Mouse (Mus musculus) gastrocnemius, postnatal 4 days (tissue): Measurements from ENCODE around the gene Sit1. TPM values are rescaled to one million over a fixed set of nuclear protein-coding genes. Genes with fewer than 3 reads are reported as not detected.

ENCODE experiments used
- DNase-seq, 2 experiments: peaks; one replicate each; pipeline ENCODE4 v3.0.0; 2021 to 2022; ENCODE audit warnings: low spot score in 2 of 2, mixed read lengths in 2 of 2
- total RNA-seq, 2 experiments: library from RNA; stranded (reverse); gene quantifications; 2 replicates each; pipeline ENCODE4 v1.2.3; 2021

Gene Sit1
- total RNA-seq, 2 experiments from 2014 or later, result not detected

DNA sequence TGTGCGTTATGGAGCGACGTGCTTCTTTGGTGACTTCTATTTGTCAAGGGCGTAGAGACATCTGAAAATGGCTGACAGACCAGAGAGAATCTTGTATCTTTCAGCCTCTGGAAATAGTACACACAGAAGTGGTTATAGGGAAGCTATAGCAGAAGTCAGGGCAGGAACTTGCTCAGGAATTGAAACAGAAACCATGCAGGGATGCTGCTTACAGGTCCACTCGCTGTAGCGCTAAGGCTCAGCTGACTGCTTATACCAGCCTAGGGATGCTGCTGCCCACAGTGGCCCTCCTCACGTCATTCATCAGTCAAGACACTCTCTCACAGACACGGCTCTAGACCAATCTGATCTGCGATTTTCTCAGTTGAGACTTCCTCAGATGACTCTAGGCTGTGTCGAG lies 13.2 kb downstream of the Sit1 start:
- no peak for DNase-seq

DNA sequence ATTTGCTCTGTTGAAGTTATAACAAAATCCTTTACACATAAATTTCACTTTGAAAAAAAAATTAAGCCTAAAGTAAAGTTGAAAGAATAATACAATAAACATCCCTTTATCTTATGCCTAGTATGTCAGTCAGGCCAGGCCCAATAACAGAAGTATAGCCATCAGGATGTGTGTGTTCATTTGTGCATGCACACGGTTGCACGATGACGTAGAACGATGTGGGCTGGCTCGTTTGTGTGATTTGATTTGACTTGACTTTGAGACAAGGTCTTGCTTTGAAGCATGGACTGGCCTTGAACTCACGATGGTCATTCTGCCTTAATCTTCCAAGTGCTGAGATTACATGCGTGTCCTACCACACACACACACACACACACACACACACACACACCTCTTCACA lies 16.7 kb downstream of the Sit1 start:
- DNase-seq, result no peak

DNA sequence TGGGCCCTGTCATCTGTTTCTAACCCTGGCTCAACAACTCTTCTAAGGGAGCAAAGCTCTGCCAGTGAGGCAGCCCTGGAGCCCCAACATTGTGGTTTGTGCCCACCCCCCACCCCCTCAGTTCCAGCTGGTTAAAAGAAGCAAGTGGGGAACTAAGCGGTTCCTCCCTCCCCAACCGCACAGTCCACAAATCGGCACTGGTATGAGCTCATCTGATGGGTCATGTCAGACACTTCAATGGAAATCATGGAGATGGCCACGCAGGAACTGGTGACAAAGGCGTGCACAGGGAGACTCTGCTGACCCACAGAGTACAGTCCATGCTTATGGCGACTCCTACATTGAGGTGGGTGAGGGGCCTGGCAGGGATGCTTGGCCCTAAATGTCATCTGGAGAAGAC lies 17.6 kb downstream of the Sit1 start:
- no peak for DNase-seq

DNA sequence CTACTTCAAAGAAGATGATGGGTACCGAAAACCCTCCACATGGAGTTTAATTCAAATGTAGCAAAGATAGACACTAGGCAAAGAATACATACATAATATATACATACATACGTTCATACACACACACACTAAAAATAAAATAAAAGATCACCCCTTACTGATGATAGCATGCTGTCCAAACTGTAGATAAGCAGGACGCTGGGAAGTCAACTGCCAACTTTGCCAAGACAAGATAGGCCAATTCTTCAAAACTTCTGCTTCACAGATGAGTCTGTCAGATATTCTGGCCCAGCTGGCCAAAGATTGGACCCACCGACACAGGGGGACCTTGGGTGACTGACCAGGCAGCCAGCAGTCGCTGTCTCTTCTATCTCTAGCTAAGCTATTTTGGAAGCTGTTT lies 20.4 kb downstream of the Sit1 start:
- DNase-seq, result no peak

DNA sequence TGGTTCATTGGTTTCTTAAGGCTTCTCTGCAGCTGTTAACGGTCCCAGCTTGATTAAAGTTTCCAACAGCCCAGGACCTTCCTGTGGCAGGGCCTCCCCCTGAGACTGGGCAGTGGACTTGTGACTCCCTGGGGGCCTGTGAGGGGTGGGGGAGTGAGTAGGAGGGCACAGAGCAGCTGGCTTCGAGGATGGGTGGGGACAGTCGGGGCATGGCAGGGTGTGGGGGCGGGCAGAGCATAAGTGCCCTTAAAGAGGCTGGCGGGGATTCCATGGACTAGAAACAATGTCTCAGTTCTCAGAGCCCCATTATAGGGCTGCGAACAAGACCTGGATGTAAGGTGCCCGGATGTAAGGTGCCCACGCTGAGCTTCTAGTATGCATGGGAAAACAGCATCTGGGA lies 26.4 kb downstream of the Sit1 start:
- no peak for DNase-seq

DNA sequence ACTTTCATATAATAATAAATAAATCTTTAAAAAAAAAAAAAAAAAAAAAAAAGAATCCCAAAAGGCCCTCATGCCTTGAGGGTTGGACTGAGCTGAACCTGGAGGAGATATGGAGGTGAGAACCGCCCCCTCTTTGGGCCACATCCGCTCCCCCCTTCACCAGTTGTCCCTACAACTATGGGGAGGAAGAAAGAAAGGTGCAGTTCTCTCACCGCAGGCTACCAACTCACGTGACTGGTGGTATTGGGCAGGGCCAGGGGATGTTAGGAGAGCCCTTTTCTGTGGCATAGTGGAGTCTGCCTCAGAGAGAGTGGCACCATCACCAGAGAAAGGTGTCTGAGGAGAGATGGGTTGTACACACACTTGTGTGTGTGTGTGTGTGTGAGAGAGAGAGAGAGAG lies 27.1 kb downstream of the Sit1 start:
- no peak for DNase-seq

DNA sequence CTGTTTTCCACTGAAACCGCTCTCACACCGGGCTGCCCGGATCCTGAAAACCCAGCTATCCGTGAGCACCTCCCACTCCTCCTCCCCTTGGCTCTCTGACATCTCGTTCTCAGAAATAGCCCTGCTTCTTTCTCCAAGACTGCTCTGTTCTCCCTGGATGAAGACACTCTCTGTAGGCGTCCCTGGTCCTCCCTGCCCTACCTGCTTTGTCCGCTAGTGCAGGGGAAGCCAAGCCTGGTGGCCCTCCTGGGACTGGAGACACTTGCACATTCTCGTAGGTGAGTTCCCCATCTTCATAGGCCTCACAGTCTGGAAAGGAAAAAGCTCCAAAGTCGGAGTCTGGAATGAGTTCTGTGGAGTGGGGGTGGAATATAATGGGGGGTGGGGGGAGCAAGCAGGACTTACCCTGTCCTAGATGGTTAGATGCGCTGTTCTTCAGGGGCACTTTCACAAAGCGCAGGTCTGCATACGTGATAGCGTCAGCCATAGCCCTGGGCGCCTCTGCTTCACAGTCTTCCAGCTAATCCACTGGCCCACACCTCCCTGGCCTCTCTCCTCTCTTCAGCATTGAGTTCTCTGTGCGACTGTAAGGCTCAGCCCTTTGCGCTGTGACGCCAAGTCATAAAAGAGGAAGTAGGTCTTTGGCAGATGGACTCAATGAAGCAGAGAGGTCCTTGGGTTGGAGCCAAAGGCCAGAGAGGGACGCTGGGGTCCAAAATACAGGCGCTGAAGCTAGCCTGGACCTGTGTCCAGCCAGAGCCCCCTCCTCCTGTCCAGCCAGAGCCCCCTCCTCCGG lies 29.3 kb downstream of the Sit1 start, which contains the start of gene Cd72:
Cd72 (minus strand) TSS at position 588 of the 796 bp plus-strand sequence.
- no peak for DNase-seq

DNA sequence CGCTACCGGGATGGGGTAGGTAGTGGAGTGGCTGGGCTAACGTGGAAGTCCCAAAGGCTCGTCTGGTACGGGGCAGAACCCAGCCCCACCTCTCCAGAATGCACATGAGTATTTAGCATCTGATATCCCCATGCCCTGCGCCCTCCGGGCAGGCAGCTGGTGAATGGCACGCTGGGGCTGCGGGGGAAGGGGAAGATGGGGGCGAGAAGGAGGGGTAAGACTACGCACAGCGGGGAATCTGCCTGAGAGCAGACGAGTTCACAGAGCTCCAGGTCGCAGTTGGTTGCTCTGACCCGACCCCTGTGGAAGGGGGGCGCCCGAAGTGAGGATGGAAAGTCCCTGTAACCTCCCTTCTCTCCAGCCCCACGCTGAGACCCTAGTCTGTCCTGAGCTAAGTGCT lies 30.1 kb downstream of the Sit1 start:
- DNase-seq, result no peak

DNA sequence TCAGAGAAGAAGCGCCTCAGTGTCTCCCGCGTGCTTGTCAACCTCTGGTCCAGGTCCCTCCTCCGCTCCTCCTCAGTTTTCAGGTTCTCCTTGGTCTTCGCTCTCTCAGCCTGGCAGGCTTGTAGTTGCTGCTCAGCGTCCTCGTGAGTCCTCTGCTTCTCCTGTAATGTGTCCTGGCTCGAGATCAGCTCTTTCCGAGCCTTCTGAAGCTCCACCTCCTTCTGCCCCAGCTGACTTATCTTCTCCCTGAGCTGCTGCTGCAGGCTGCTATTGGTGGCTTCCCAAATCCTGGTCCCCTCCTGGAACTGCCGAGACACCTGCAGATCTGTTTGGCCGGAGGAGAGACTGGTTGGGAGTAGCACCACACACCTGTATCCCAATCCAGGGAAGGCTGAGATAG lies 31.2 kb downstream of the Sit1 start:
- DNase-seq, result no peak

DNA sequence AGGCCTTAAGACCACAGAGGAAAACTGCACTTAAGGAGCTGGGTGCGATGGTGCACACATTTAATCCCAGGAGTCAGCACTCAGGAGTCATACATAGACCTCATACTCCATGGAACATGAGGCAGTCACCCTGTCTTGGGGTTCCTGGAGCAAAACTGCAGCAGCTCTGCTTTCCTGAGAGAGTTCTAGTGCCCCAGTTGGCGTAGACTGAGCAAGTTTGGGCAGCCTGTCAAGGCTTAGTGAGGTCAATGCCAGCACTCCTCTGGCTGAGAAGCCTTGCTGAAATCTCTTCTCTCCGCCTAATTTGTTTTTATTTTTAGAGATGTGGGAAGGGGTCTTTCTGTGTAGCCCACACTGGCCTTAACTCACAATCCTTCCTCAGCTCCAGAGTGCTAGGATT lies 35.0 kb downstream of the Sit1 start:
- no peak for DNase-seq

DNA sequence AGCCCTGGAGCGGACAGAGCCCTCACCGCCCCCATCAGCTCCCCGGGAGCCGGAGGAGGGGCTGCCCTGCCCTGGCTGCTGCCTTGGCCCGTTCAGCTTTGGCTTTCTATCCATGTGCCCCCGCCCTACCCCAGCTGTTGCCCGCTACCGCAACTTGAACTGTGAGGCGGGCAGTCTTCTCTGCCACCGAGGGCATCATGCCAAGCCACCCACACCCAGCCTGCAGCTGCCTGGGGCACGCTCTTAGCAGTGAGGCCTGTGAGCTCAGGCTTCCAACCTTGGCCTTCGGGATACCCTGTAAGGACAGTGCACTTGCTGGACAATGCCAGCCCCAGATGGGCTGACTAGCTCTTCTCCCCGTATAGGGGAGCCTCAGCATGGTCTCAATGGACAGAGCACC lies 36.3 kb downstream of the Sit1 start:
- DNase-seq, result peak; percentile 57 to 83

DNA sequence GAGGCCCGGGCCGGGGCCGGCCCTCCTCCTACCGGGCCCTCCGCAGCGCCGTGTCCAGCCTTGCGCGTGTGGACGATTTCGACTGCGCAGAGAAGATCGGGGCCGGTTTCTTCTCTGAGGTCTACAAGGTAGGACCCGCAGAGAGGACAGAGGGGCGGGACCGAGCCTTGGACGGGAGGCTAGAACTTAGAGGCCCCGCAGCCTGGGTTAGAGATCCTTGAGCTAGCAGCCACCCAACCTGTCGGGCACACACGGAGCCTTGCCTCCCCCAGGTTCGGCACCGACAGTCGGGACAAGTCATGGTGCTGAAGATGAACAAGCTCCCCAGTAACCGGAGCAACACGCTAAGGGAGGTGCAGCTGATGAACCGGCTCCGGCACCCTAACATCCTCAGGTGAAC lies 40.0 kb downstream of the Sit1 start:
- DNase-seq, result peak; percentile 22 to 48

DNA sequence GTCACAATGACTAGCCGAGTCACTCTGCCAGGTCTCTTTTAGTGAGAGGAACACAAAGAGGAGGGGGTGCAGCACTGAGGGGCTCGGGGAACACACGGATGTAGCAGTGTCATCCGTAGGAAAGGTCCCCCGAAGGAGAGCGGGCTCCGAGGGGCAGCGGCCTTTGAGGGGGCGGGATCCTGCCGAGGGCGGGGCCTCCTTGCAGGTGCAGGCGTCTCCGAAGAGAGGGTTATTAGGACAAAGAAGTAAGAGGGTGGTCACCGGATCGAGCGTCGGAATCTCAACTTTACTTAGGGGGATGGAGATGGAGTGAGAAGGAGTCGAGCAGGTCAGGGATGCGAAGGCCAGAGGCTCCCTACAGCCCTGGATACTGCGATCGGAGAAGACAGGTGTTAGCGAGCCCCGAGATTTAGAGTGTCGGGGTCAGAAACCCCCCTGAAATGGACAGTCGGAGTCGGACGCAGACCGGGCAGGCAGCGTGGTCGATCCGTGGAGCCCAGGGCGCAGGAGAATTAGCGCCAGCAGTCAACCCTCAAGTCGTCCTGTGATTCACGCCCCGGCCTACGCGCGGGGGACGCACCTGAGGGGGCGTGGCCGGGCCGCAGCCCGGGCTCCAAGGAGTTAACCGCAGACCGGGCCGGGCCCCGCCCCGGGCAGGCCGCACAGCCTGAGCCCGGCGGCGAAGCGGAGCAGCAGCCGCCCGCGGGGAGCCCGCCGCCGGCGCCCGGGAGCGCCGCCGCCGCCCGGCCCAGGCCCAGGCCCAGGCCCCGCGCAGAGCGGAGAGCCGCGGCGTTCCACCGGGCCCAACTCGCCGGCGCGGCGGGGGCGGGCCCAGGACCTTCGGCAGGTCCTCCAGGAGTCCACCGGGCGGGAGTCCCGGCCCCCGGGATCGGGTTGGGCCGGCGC lies 40.8 kb downstream of the Sit1 start:
- peak; percentile 51 to 72 for DNase-seq

DNA sequence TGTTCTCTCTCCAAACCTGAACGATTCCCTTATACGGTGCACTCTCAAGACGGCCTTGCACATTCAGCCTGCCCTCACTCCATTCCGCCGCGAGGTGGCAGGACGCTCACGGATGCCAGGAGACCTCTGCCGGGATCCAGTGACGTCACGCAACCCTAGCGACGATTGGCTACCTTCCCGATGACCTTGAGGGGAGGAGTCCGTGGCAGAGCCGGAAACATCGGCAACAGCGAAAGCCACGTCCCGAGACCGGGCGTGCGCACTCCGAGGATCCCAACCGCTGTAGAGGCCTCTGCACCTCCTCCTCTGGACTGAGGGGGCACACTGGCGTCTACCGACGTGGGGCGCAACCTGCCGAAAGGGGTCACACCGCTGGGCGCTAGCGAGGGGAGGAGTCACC lies 41.5 kb downstream of the Sit1 start:
- peak; percentile 97 to 99 for DNase-seq

DNA sequence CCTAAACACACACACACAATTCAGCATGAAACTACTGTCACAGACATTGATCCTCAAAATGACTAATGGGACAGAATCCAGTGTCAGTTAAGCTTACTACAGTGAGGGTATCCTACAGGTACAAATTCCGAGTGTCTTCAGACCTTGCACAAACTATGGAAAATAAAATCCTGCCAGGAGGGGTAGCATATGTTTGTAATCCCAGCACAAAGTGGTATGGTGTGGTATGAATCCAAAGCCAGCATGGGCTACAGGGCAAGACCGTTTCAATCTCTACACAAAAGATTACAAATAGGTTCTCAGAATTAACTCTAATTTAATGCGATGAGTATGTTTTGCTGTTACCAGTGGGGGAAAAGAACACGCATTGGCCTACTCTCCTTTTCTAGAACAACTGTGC lies 41.9 kb downstream of the Sit1 start, which contains the start of gene Tesk1:
Tesk1 (plus strand) TSS at position 301 of the 400 bp plus-strand sequence.
- no peak for DNase-seq

DNA sequence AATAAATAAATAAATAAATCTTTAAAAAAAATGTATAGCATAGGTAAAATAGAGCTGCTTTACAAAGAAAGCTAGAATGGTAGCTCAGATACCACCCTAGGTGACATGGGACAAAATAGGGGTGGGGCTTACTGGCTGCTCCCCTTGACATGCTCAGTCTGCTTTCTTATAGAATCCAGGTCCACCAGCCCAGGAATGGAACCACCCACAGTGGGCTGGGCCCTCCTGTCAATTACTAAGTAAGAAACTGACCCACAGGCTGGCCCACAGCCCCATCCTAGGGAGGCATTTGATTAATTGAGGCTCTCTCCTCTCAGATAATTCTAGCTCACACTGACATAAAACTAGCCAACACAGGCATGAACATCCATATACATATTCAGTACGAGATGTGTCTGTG lies 50.7 kb downstream of the Sit1 start:
- DNase-seq, result no peak

Other genes starting within 250 kb of the Sit1 start
- gene Atp8b5, start 216.6 kb downstream of the Sit1 start, total RNA-seq, result under 1 TPM; 0.34 to 0.39 TPM
- gene Rusc2, start 101.8 kb downstream of the Sit1 start, total RNA-seq, result 10 to 100 TPM; 58.6 to 63.4 TPM
- under 1 TPM in 1 of 2 experiments, not detected in 1; 0.47 TPM for gene Fam166b, start 54.6 kb downstream of the Sit1 start, total RNA-seq
- 10 to 100 TPM; 39.3 to 40.9 TPM for gene Tesk1, start 41.8 kb downstream of the Sit1 start, total RNA-seq
- under 1 TPM; 0.32 to 0.75 TPM for gene Cd72, start 29.1 kb downstream of the Sit1 start, total RNA-seq
- 10 to 100 TPM; 23.3 to 28.6 TPM for gene Ccdc107, start 9.2 kb upstream of the Sit1 start, total RNA-seq
- 1 to 10 TPM; 7.9 to 8.9 TPM for gene Arhgef39, start 16.0 kb upstream of the Sit1 start, total RNA-seq
- gene Car9, start 23.2 kb upstream of the Sit1 start, total RNA-seq, result 1 to 10 TPM; 1.2 to 3.1 TPM
- gene Tpm2, start 40.0 kb upstream of the Sit1 start, total RNA-seq, result 1,000 to 10,000 TPM; 9,033 to 9,337 TPM
- gene Creb3, start 78.6 kb upstream of the Sit1 start, total RNA-seq, result 10 to 100 TPM; 51.9 to 55.1 TPM
- 100 to 1,000 TPM; 137 to 140 TPM for gene Tln1, start 79.0 kb upstream of the Sit1 start, total RNA-seq
- 10 to 100 TPM; 37.1 to 41.3 TPM for gene Rgp1, start 95.0 kb upstream of the Sit1 start, total RNA-seq
- gene Gba2, start 95.1 kb upstream of the Sit1 start, total RNA-seq, result 10 to 100 TPM; 11.5 to 12.0 TPM
- not detected for gene Msmp, start 100.8 kb upstream of the Sit1 start, total RNA-seq
- 10 to 100 TPM; 42.9 to 49.7 TPM for gene Npr2, start 148.2 kb upstream of the Sit1 start, total RNA-seq
- under 1 TPM in 1 of 2 experiments, not detected in 1; 0.26 TPM for gene Spag8, start 169.9 kb upstream of the Sit1 start, total RNA-seq
- 10 to 100 TPM; 57.6 to 66.5 TPM for gene Hint2, start 172.7 kb upstream of the Sit1 start, total RNA-seq
- gene Tmem8b, start 185.2 kb upstream of the Sit1 start, total RNA-seq, result 10 to 100 TPM in 1 of 2 experiments, 1 to 10 TPM in 1; 9.4 to 12.0 TPM
- gene Fam221b, start 185.4 kb upstream of the Sit1 start, total RNA-seq, result under 1 TPM; 0.13 to 0.44 TPM
- gene Olfr70, start 217.1 kb upstream of the Sit1 start, total RNA-seq, result not detected
- not detected for gene Olfr71, start 226.5 kb upstream of the Sit1 start, total RNA-seq
- 1 to 10 TPM; 2.2 TPM for gene Hrct1, start 243.5 kb upstream of the Sit1 start, total RNA-seq
- 1 to 10 TPM; 1.4 to 1.5 TPM for gene Spaar, start 246.3 kb upstream of the Sit1 start, total RNA-seq